Mouse (Mus musculus): ENCODE results near the gene Lrp1.

Lrp1 gene

GRCm38 (mm10) chr10:127520714-127521357 is 100.1 kb downstream of the Lrp1 start:
- no peak for DNase-seq (ENCODE audit: low spot score)

- DNase-seq (ENCODE audit: low spot score), result no peak
Measured at GRCm38 (mm10) chr10:127519903-127520713, 100.8 kb downstream of the Lrp1 start.

GRCm38 (mm10) chr10:127519041-127519701 is 101.8 kb downstream of the Lrp1 start:
- no peak for DNase-seq (ENCODE audit: low spot score)

GRCm38 (mm10) chr10:127517941-127518340 is 103.0 kb downstream of the Lrp1 start:
- DNase-seq (ENCODE audit: low spot score), result no peak

- peak; percentile 68 for DNase-seq (ENCODE audit: low spot score)
Measured at GRCm38 (mm10) chr10:127516576-127517260, 104.2 kb downstream of the Lrp1 start.

GRCm38 (mm10) chr10:127515983-127516459 is 104.9 kb downstream of the Lrp1 start:
- no peak for DNase-seq (ENCODE audit: low spot score)

GRCm38 (mm10) chr10:127515271-127515982 is 105.5 kb downstream of the Lrp1 start:
- DNase-seq (ENCODE audit: low spot score), result peak; percentile 69

- no peak for DNase-seq (ENCODE audit: low spot score)
Measured at GRCm38 (mm10) chr10:127514764-127515163, 106.2 kb downstream of the Lrp1 start, which contains the start of gene Ndufa4l2. TSS of gene Ndufa4l2 (plus strand) at chr10:127514967.

- peak; percentile 7 for DNase-seq (ENCODE audit: low spot score)
Measured at GRCm38 (mm10) chr10:127514111-127514698, 106.7 kb downstream of the Lrp1 start.

GRCm38 (mm10) chr10:127513501-127514091 is 107.4 kb downstream of the Lrp1 start:
- DNase-seq (ENCODE audit: low spot score), result peak; percentile 67

- peak; percentile 95 for DNase-seq (ENCODE audit: low spot score)
Measured at GRCm38 (mm10) chr10:127512813-127513212, 108.1 kb downstream of the Lrp1 start.

GRCm38 (mm10) chr10:127512307-127512666 is 108.7 kb downstream of the Lrp1 start:
- DNase-seq (ENCODE audit: low spot score), result no peak

- peak; percentile 78 for DNase-seq (ENCODE audit: low spot score)
Measured at GRCm38 (mm10) chr10:127511634-127512306, 109.2 kb downstream of the Lrp1 start.

- peak; percentile 41 for DNase-seq (ENCODE audit: low spot score)
Measured at GRCm38 (mm10) chr10:127510895-127511617, 109.9 kb downstream of the Lrp1 start.

GRCm38 (mm10) chr10:127509837-127510701 is 110.9 kb downstream of the Lrp1 start:
- peak; percentile 63 for DNase-seq (ENCODE audit: low spot score)

- peak; percentile 98 for DNase-seq (ENCODE audit: low spot score)
Measured at GRCm38 (mm10) chr10:127509051-127509836, 111.7 kb downstream of the Lrp1 start.

- DNase-seq (ENCODE audit: low spot score), result peak; percentile 88
Measured at GRCm38 (mm10) chr10:127508239-127508638, 112.7 kb downstream of the Lrp1 start.
